Mouse (Mus musculus) forebrain, embryonic 13.5 days (tissue): ENCODE data around the gene Tgfbr3l. TPM values are rescaled to one million over a fixed set of nuclear protein-coding genes. Genes with fewer than 3 reads are reported as not detected.

Experiments
- ATAC-seq: fragments of 200-750 bp; cut with Nextera tagmentation; 2 replicates; pipeline ENCODE4 v1.8.0; 2017
- H3K27ac ChIP-seq: fragments of 300-500 bp; sonication (generic); 2 replicates; pipeline ENCODE4 v1.5.1; 2015; ENCODE audit warnings: inconsistent platforms, mild to moderate bottlenecking, moderate library complexity
- H3K27me3 ChIP-seq: fragments of 300-500 bp; sonication (generic); 2 replicates; pipeline ENCODE4 v1.6.1; 2015; ENCODE audit warnings: mild to moderate bottlenecking, inconsistent platforms
- H3K36me3 ChIP-seq: fragments of 300-500 bp; sonication (generic); 2 replicates; pipeline ENCODE4 v1.6.1; 2015; ENCODE audit warnings: mild to moderate bottlenecking, inconsistent platforms; ENCODE audit not compliant: poor library complexity, severe bottlenecking
- H3K4me1 ChIP-seq: fragments of 300-500 bp; sonication (generic); 2 replicates; pipeline ENCODE4 v1.6.1; 2015; ENCODE audit warnings: inconsistent platforms
- H3K4me2 ChIP-seq: fragments of 300-500 bp; sonication (generic); 2 replicates; pipeline ENCODE4 v1.6.1; 2015; ENCODE audit warnings: inconsistent platforms, mild to moderate bottlenecking, moderate library complexity
- H3K4me3 ChIP-seq: fragments of 300-500 bp; sonication (generic); 2 replicates; pipeline ENCODE4 v1.5.1; 2015; ENCODE audit warnings: mild to moderate bottlenecking, inconsistent platforms
- H3K9ac ChIP-seq: fragments of 300-500 bp; sonication (generic); 2 replicates; pipeline ENCODE4 v1.6.1; 2015; ENCODE audit warnings: mild to moderate bottlenecking, inconsistent platforms
- H3K9me3 ChIP-seq: fragments of 300-500 bp; sonication (generic); replicated peaks from 2 replicates; pipeline ENCODE4 v1.6.1; 2016; ENCODE audit warnings: inconsistent platforms
- WGBS: fragments of 180-500 bp; shearing (Covaris S2); methylation state at CpG from one replicate; pipeline ENCODE4 v1.1.7; 2015; 5-methylcytosine and 5-hydroxymethylcytosine counted together
- polyA plus RNA-seq: library from polyadenylated mRNA; unstranded; fragments of >200 nt; fragmentation: Nextera tagmentation; extraction: Ambion mirVana; gene quantifications from 2 replicates; pipeline ENCODE4 v1.2.1, GENCODE M21; 2015

The Tgfbr3l gene
- polyA plus RNA-seq, 1 experiment from 2014 or later = 4.1 TPM

GRCm38 (mm10) chr8:4257350-4257749 lies 9.3 kb downstream of the Tgfbr3l start:
- WGBS = 52% methylated on average over 4 of the region's 4 CpGs
- H3K9me3 ChIP-seq = no peaks in the 10 kb centered on the region
- H3K4me1 ChIP-seq = peaks cover 39% of the 10 kb centered on the region
- peak overlapping the region; percentile 90 for H3K4me3 ChIP-seq
- no peaks in the 10 kb centered on the region for H3K27me3 ChIP-seq
- H3K36me3 ChIP-seq = peaks cover 59% of the 10 kb centered on the region
- peak overlapping the region; percentile 97 for H3K27ac ChIP-seq
- H3K9ac ChIP-seq = peak overlapping the region; percentile 96
- ATAC-seq = no peak
- H3K4me2 ChIP-seq = peak overlapping the region; percentile 75

- Histone ChIP-seq H3K27me3 (no peaks in the 10 kb centered on the region), H3K36me3 (peaks cover 67% of the 10 kb centered on the region), H3K9me3 (no peaks in the 10 kb centered on the region), H3K27ac (peak overlapping the region; percentile 97), H3K9ac (peak overlapping the region; percentile 96), H3K4me3 (peak overlapping the region; percentile 90), H3K4me2 (peak overlapping the region; percentile 75), H3K4me1 (peaks cover 36% of the 10 kb centered on the region)
- peak; percentile 73 for ATAC-seq
- 2% methylated on average over 35 of the region's 35 CpGs for WGBS
Observed at GRCm38 (mm10) chr8:4258233-4258632, 10.2 kb downstream of the Tgfbr3l start.

GRCm38 (mm10) chr8:4258678-4259077 lies 10.7 kb downstream of the Tgfbr3l start:
- H3K36me3 ChIP-seq = peaks cover 71% of the 10 kb centered on the region
- WGBS = under 1% methylated on average over 28 of the region's 32 CpGs
- peak overlapping the region; percentile 97 for H3K27ac ChIP-seq
- H3K9me3 ChIP-seq = no peaks in the 10 kb centered on the region
- H3K4me3 ChIP-seq = peak overlapping the region; percentile 90
- ATAC-seq = peak; percentile 73
- no peaks in the 10 kb centered on the region for H3K27me3 ChIP-seq
- H3K4me1 ChIP-seq = peaks cover 34% of the 10 kb centered on the region
- peak overlapping the region; percentile 96 for H3K9ac ChIP-seq
- peak overlapping the region; percentile 75 for H3K4me2 ChIP-seq

- Histone ChIP-seq H3K9ac (peak within 1 kb of the TSS; percentile 96), H3K9me3 (no peaks in the 10 kb centered on the region), H3K36me3 (peaks cover 77% of the 10 kb centered on the region), H3K27ac (peak within 1 kb of the TSS; percentile 97), H3K4me2 (peak within 1 kb of the TSS; percentile 75), H3K4me1 (peaks cover 28% of the 10 kb centered on the region), H3K4me3 (peak within 1 kb of the TSS; percentile 90), H3K27me3 (no peaks in the 10 kb centered on the region)
- peak; percentile 92 for ATAC-seq
- WGBS = 6% methylated on average over 33 of the region's 33 CpGs
Observed at GRCm38 (mm10) chr8:4259125-4259804, 11.3 kb downstream of the Tgfbr3l start, which contains the start of gene Ctxn1. TSS of gene Ctxn1 (minus strand) at chr8:4259274.

- Histone ChIP-seq H3K4me3 (no peak overlapping the region), H3K36me3 (peaks cover 78% of the 10 kb centered on the region), H3K27me3 (no peaks in the 10 kb centered on the region), H3K9ac (no peak overlapping the region; the same call in 1 of the 2 replicates), H3K4me1 (peaks cover 26% of the 10 kb centered on the region), H3K27ac (peak overlapping the region; percentile 97), H3K9me3 (no peaks in the 10 kb centered on the region), H3K4me2 (peak overlapping the region; percentile 75; the same call in 1 of the 2 replicates)
- WGBS = 84% methylated on average over 4 of the region's 4 CpGs
- no peak for ATAC-seq
Observed at GRCm38 (mm10) chr8:4259805-4260170, 11.8 kb downstream of the Tgfbr3l start.

GRCm38 (mm10) chr8:4263105-4263791 lies 15.2 kb downstream of the Tgfbr3l start:
- Histone ChIP-seq H3K27me3 (no peaks in the 10 kb centered on the region), H3K4me1 (peaks cover 4% of the 10 kb centered on the region), H3K36me3 (peaks cover 85% of the 10 kb centered on the region), H3K4me2 (no peak overlapping the region), H3K9me3 (no peaks in the 10 kb centered on the region), H3K27ac (no peak overlapping the region), H3K9ac (no peak overlapping the region), H3K4me3 (no peak overlapping the region)
- 90% methylated on average over 8 of the region's 8 CpGs for WGBS
- no peak for ATAC-seq

- ATAC-seq = no peak
- no peaks in the 10 kb centered on the region for H3K27me3 ChIP-seq
- no peak overlapping the region for H3K9ac ChIP-seq
- no peak overlapping the region for H3K4me3 ChIP-seq
- no peak overlapping the region for H3K4me2 ChIP-seq
- WGBS = 96% methylated on average over 15 of the region's 15 CpGs
- H3K4me1 ChIP-seq = no peaks in the 10 kb centered on the region
- no peaks in the 10 kb centered on the region for H3K9me3 ChIP-seq
- no peak overlapping the region for H3K27ac ChIP-seq
- H3K36me3 ChIP-seq = peaks cover 98% of the 10 kb centered on the region
Observed at GRCm38 (mm10) chr8:4265160-4265914, 17.3 kb downstream of the Tgfbr3l start.

GRCm38 (mm10) chr8:4267627-4268026 lies 19.6 kb downstream of the Tgfbr3l start:
- Histone ChIP-seq H3K27ac (no peak overlapping the region), H3K9ac (no peak overlapping the region), H3K4me3 (no peak overlapping the region), H3K27me3 (no peaks in the 10 kb centered on the region), H3K36me3 (peaks cover 96% of the 10 kb centered on the region), H3K4me2 (no peak overlapping the region), H3K9me3 (no peaks in the 10 kb centered on the region), H3K4me1 (no peaks in the 10 kb centered on the region)
- ATAC-seq = peak; percentile 70; the same call in 1 of the 2 replicates
- 78% methylated on average over 15 of the region's 15 CpGs for WGBS

- no peak overlapping the region for H3K9ac ChIP-seq
Observed at GRCm38 (mm10) chr8:4269609-4270008, 21.6 kb downstream of the Tgfbr3l start.

GRCm38 (mm10) chr8:4275275-4276110 lies 27.5 kb downstream of the Tgfbr3l start, which contains the start of gene Timm44:
TSS of gene Timm44 (minus strand) at chr8:4275913.
- Histone ChIP-seq H3K27me3 (no peaks in the 10 kb centered on the region), H3K36me3 (peaks cover 33% of the 10 kb centered on the region), H3K9me3 (no peaks in the 10 kb centered on the region), H3K27ac (peak within 1 kb of the TSS; percentile 73), H3K4me2 (peak within 1 kb of the TSS; percentile 81), H3K4me1 (peaks cover 12% of the 10 kb centered on the region), H3K4me3 (peak within 1 kb of the TSS; percentile 81), H3K9ac (peak within 1 kb of the TSS; percentile 86)
- WGBS = under 1% methylated on average over 39 of the region's 39 CpGs
- peak; percentile 98 for ATAC-seq

More at GRCm38 (mm10) chr8:4269609-4270008, 21.6 kb downstream of the Tgfbr3l start:
- Histone ChIP-seq H3K27me3 (no peaks in the 10 kb centered on the region), H3K4me2 (no peak overlapping the region), H3K4me3 (no peak overlapping the region), H3K9me3 (no peaks in the 10 kb centered on the region), H3K27ac (no peak overlapping the region), H3K36me3 (peaks cover 91% of the 10 kb centered on the region), H3K4me1 (peaks cover 4% of the 10 kb centered on the region)
- WGBS = 92% methylated on average over 6 of the region's 6 CpGs
- no peak for ATAC-seq

GRCm38 (mm10) chr8:4276111-4276465 lies 28.1 kb downstream of the Tgfbr3l start:
- Histone ChIP-seq H3K4me1 (peaks cover 12% of the 10 kb centered on the region), H3K36me3 (peaks cover 28% of the 10 kb centered on the region), H3K4me2 (peak overlapping the region; percentile 81), H3K9ac (peak overlapping the region; percentile 86), H3K27me3 (no peaks in the 10 kb centered on the region), H3K27ac (peak overlapping the region; percentile 73), H3K9me3 (no peaks in the 10 kb centered on the region), H3K4me3 (peak overlapping the region; percentile 81)
- ATAC-seq = no peak; the same call in 1 of the 2 replicates
- WGBS = 30% methylated on average over 9 of the region's 9 CpGs
